ENCODE assay signal across 11 mouse cellular contexts in the genomic region with DNA sequence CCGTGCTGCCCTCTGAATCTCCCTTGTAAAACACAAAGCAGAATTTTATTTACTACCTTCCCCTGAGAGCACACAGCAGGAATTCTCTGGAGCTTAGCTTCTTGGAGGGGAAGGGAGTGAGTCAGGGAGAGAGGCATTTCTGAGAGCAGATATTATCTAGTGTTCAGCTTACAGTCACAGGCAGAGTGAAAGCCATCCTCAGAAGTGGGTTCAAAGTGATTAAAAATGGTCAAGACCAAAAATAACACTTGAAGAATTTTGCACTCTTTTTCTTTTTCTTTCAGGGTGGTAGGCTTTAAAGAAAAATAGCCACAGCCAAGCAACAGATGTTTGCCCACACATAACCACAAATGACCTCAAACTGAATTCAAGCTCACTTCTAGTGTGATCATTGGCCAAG.
"Had no signal": no experiment of that assay in that cellular context is flagged by ENCODE, and none has a peak within 500 bp of the region (broad histone marks: within the 10 kb centered on the region; RNA-seq: fewer than 3 reads in every experiment).

No protein-coding gene starts in this region.

- H3K4me3 ChIP-seq: limb, embryonic 13.5 days; midbrain, embryonic 12.5 days; stomach, embryonic 15.5 days had no signal

- H3K9ac ChIP-seq: limb, embryonic 13.5 days; midbrain, embryonic 12.5 days; stomach, embryonic 15.5 days had no signal

- H3K9me3 ChIP-seq: limb, embryonic 13.5 days; midbrain, embryonic 12.5 days; stomach, embryonic 15.5 days had no signal

- H3K27ac ChIP-seq: limb, embryonic 13.5 days; midbrain, embryonic 12.5 days; stomach, embryonic 15.5 days had no signal

- ATAC-seq: midbrain, embryonic 16.5 days had no signal

- H3K27me3 ChIP-seq: stomach, embryonic 15.5 days had no signal

- H3K4me2 ChIP-seq: limb, embryonic 13.5 days; midbrain, embryonic 12.5 days; stomach, embryonic 15.5 days had no signal

- DNase-seq: kidney, postnatal 25 days; layer of hippocampus, adult 9-11 months; layer of hippocampus, postnatal 36 days; lung, adult 18-20 months; right cerebral cortex, postnatal 14 days; thymus, adult 2 months; thymus, postnatal 36 days had no signal

- H3K4me1 ChIP-seq: midbrain, embryonic 12.5 days had no signal

- H3K36me3 ChIP-seq: limb, embryonic 13.5 days; midbrain, embryonic 12.5 days; stomach, embryonic 15.5 days had no signal
